Mouse (Mus musculus) NIH3T3 (cell line): ENCODE measurements around the gene Ak6.

Experiments used
- DNase-seq: peaks from one replicate; pipeline ENCODE4 v3.0.0-alpha.2; 2012; ENCODE audit warnings: low read depth

The Ak6 gene

GRCm38 (mm10) chr13:100650550-100651438 lies at the start of gene Ak6, which contains the start of gene Rad17:
Gene Ak6 (plus strand): TSS chr13:100650979.
Gene Rad17 (minus strand): TSS chr13:100651051.
- DNase-seq: peak; percentile 94

GRCm38 (mm10) chr13:100601034-100601433 lies 49.7 kb upstream of the Ak6 start:
- DNase-seq: no peak

DNA sequence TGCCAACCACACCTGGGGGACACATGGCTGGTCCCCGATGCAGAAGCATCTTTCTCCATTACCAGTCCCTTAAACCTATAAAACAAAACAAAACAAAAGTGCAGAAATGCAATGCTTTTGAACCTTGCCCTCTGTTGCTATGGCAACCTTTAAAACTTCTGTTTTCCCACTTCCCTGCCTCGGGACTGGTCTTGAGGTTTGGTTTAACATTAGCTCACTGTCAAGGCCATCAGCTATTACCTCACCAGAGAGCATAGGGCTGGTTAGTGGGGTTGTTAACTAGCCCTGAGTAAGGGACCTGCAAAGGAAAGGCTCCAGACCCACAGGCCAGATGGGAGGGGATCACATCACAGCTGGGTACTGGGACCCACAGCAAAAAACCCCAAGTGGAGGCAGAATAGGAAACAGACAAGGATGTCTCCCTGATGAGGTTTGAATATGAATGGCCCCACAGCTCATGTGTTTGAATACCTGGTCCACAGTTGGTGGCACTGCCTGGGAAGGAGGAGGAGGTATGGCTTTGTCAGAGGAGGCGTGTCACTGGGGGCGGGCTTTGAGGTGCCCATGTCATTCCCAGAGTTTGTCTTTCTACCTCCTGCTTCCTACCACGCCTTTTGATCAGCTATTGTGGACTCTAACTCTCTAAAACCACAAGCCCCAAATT lies 48.4 kb upstream of the Ak6 start:
- no peak for DNase-seq

DNA sequence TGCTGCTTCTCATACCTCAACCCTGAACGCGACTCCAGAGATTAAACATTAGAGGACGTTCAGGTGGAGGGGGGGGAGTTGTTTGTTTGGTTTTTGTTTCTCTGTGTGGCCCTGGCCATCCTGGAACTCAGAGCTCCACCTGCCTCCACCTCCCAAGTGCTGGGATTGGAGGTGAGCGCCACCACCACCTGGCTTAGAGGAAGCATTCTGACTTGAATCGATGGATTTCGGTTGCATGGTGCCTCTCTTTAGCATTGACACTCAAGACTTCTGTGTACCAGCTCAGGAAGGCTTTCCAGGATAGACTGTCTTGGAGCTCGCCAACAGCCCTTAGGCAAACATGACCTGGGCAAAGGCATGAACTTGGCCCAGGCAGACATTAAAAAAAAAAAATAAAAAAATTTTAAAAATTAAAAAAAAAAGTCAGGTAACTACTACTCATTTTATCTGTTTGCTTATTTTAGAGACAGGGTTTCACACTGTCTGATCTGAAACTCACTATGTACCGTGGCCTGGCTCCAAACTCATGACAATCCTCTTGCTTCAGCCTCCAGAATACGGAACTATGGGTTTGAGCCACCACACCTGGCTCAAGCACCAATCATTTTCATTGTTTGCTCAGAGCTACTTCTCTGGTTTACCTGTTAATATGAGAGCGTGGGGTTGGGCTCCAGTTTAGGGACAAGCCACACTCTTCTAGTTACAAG lies 47.6 kb upstream of the Ak6 start:
- no peak for DNase-seq

GRCm38 (mm10) chr13:100603738-100604095 lies 47.1 kb upstream of the Ak6 start:
- no peak for DNase-seq

- DNase-seq: no peak
Measured at GRCm38 (mm10) chr13:100605845-100606244, 44.9 kb upstream of the Ak6 start.

- peak; percentile 8 for DNase-seq
Measured at GRCm38 (mm10) chr13:100607756-100608155, 43.0 kb upstream of the Ak6 start.

- DNase-seq: no peak
Measured at GRCm38 (mm10) chr13:100611266-100611665, 39.5 kb upstream of the Ak6 start.

DNA sequence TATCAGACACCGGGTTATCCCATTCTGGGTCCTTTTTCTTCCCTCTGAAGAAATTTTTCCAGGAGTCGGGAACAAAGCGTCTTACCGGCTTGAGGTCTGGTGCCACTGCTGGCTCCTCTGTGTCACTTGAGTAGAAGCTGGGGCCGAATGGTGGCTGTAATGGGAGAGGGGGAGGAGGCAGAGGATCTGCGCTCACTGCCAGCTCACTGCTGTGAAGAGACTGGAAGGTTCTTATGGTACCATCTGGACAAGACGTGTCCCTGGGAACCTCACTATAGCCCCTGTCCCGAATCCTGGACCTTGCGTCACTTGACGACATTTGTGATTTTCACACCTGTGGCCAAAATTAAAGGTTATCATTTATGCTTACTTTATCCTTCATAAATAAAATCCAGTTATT lies 38.5 kb upstream of the Ak6 start:
- DNase-seq: no peak

- DNase-seq: no peak
Measured at GRCm38 (mm10) chr13:100612903-100613302, 37.9 kb upstream of the Ak6 start.

DNA sequence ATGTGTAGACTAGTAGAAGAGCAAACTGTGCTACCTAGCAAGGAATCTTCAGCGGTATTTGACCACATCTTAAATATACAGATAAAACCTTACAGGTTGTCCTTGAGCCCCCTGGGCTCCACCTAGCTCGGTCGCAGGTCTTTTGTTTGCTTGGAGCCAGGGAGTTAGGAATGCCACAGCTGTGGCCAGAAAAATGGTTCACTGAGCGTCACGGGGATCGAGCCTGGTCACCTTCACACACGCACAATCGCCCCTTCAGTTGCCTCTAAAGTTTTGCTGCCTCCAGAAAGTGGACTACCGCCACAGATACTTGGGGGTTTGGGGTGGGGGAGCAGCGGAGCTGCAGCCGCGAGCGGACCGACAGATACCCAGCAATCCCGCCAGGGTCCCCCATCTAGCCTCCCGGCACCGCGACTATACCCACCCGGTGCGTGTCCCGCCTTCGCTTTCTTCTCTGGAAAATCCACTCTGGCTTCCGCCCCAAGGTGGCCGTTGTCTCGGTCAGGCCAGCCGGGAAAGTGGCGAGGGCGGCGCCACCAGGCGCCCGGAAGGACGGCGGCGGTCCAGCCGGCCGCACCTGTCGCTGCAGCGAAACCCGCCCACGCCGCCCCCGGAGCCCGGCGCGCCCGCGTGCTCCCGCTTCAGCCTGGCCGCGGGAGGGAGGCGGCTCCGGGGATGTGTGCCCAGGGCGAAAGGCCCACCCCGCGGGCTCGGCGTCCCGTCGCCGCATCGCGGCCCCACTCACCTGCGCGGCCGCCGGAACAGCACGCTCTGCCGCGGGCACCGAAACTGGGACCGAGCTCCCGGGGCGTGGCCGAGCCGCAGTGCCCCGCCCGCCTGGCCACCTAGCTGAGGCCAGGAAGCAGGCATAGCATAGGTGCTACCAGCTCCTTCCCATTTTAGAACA lies 34.3 kb upstream of the Ak6 start, which contains the start of gene Marveld2:
TSS of gene Marveld2 (minus strand) at position 791 of the 907 bp plus-strand sequence.
- DNase-seq: no peak

GRCm38 (mm10) chr13:100617583-100617982 lies 33.2 kb upstream of the Ak6 start:
- no peak for DNase-seq

DNA sequence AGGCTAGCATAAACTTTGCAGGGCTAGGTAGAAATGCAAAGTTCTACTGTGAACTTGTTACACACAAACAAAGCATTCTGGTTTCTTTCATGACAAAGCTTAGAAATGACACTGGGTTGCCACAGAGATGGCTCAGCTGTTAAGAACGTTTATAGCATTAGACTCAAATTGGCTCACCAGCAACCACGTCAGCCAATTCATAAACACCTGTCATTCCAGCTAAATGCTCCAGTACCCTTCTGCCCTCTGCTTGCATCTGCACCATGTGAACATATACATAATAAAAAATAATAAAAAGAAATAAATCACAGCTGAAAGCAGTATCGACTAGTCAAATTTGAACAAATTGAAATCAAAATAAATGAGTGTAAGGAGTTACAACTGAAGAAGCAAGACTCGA lies 28.5 kb upstream of the Ak6 start:
- DNase-seq: no peak

- no peak for DNase-seq
Measured at GRCm38 (mm10) chr13:100634106-100634691, 16.6 kb upstream of the Ak6 start.

DNA sequence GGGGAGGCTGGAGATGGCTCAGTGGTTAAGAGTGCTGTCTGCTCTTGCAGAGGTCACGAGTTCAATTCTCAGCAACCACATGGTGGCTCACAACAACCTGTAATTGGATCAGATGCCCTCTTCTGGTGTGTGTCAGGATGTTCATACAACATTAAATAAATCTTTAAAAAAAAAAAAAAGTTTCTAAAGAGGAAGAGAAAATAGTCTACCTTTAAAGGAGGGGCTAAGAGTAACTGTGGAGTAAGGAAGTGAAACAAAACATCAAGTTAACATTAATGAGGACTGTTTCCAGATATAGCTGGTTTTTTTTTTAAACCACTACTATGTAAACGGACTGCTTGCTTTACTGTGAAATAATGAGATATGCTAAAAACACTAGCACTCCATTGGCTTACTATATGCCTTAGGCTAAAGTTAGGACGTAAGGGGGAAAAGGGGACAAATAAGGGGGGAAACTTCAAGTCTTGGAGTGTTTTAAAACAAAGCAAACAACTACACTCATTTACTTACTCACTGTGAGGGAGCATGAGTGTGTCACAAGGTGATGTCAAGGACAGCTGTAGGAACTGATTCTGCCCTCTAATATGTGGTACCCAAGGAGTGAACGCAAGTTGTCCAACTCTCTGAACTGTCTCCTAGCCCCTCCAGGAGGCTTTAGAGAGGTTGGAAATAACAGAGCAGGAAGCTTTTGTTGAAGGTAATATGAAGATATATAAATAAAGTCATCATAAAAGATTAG lies 8.1 kb upstream of the Ak6 start:
- no peak for DNase-seq

DNA sequence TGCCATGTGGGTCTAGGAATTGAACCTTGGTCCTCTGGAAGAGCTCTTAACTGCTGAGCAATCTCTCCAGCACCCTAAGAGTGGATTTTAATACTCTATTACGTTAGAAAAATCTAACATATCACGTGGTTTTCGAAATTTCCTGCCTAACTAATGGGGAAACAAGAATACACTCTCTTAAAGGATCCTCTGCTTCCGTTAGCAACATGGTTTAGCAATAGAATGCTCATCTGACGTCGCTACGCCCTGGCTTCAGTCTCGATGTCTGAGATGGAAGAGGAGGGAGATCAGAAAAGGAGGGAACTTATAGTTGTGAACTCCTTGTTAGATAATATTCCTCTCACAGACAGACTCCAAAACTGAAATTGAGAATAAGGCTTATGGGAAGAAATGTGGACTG lies 2.6 kb upstream of the Ak6 start:
- DNase-seq: no peak

DNA sequence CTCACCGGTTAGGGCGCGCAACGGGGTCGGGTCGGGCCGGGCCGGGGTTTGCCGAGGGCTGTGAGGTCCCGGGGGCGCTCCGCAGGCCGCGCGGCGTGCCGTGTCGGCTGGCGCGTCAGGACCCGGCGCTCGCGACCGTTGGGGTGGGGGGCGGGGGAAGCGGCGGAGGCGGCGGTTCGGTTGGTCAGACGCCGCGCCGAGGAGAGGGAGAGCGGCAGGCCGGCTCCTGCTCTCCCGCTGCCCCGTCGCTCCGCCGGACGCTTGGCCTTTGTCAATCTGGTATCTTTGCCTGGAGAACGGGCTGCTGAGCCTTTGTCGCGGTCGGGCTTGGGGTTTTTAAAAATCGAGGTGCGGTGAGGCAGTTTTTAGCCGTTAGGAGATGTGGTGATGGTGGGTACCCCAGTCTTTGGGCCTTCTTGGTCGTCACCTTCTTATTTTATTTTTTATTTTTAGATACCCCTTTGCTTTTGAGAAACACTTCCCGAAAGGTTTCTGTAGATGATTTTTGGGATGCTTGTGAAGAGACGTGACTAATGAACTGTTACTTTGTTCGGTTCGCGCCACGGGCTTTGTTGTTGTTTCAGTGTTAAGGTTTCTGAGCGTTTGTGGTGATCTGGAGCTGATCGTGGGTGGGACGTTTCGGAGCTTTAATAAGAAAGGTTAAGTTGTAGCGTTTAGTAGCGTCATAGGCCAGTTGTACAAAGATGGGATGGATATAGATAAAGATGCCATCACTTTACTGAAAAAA lies 834 bp downstream of the Ak6 start, which contains the start of gene Taf9:
TSS of gene Taf9 (plus strand) at position 141 of the 748 bp plus-strand sequence.
- no peak for DNase-seq

DNA sequence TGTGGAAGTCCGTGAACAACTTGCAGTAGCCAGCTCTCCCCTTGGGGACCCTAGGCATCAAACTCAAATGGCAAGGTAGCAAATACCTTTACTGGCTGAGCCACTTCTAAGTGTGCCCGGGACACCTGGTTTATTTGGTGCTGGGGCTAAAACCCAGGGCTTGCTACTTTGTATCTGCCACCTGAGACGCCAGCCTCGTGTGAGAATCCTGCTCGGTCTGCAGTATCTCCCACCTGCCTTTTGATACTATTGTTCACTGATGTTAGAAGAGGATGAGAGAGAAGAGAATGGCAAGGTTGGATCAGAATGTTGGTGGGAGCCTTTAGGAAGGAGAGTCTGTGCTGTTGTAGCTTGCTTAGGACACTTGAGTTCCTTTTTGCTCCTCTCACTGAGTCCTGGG lies 7.3 kb downstream of the Ak6 start:
- DNase-seq: no peak

GRCm38 (mm10) chr13:100659864-100660456 lies 9.2 kb downstream of the Ak6 start:
- DNase-seq: peak; percentile 86
